Mouse (Mus musculus): Measurements from ENCODE around the gene Shc2. TPM values are rescaled to one million over a fixed set of nuclear protein-coding genes. Genes with fewer than 3 reads are reported as not detected.

Gene Shc2
- total and polyA plus RNA-seq, 3 experiments, result not detected

DNA sequence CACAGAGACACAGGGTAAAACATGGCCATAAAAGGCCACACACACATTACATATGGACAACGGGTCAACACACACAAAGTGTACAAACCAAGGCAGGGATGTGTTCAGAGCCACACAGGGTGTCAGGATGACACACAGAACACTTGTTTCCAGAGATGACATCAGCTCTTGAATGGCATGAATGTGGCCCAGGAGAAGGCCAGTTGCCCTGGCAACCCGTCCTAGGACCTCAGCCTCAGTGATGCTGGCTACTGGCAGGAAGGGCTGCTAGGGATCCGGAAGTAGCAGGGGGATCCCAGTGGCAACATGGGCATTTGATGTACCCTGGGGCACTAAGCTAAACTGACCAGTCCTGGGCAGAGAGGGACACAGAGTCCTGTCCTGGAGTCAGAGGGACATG, 28.4 kb downstream of the Shc2 start:
- Histone ChIP-seq H3K4me3 (ENCODE audit: control insufficient read depth in 1 of 2, insufficient read depth in 1 of 2, low read depth in 2 of 2, low read length in 2 of 2) (no peak overlapping the region), H3K27ac (ENCODE audit: control insufficient read depth, low read depth, low read length) (no peak overlapping the region), H3K27me3 (ENCODE audit: control insufficient read depth in 1 of 2, insufficient read depth in 2 of 2, low read length in 2 of 2) (peaks cover 0 to 3% of the 10 kb centered on the region in 2 experiments; a peak in 2 of 4 replicates), H3K4me1 (ENCODE audit: control insufficient read depth in 1 of 2, insufficient read depth in 2 of 2, low read length in 2 of 2) (no peaks in the 10 kb centered on the region), H3K36me3 (ENCODE audit: control insufficient read depth in 1 of 2, insufficient read depth in 2 of 2, low read length in 2 of 2) (no peaks in the 10 kb centered on the region), H3K9me3 (replicated peaks; ENCODE audit: insufficient read depth, low read length) (no peaks in the 10 kb centered on the region), H3K9ac (ENCODE audit: control insufficient read depth, low read depth, low read length, poor library complexity, severe bottlenecking) (no peak overlapping the region), H3K79me2 (ENCODE audit: control insufficient read depth, insufficient read depth, low read length, poor library complexity) (no peaks in the 10 kb centered on the region)
- no peak for DNase-seq (ENCODE audit: low read depth, low spot score)
- no peak for TF ChIP-seq MEF2A (IDR thresholded peaks at IDR 0.05; ENCODE audit: extremely low read depth, insufficient replicate concordance, low read depth, low read length, poor library complexity, severe bottlenecking)
- no peak for TF ChIP-seq MYB (IDR thresholded peaks at IDR 0.05; ENCODE audit: low read depth, low read length)
- no peak for TF ChIP-seq UBTF (IDR thresholded peaks at IDR 0.05; ENCODE audit: borderline replicate concordance, insufficient read depth, low read depth, low read length)
- TF ChIP-seq NELFE (IDR thresholded peaks at IDR 0.05; ENCODE audit: low read depth, low read length), result no peak
- TF ChIP-seq POLR2A (IDR thresholded peaks at IDR 0.05; ENCODE audit: control insufficient read depth in 1 of 2, insufficient read depth in 1 of 2, low read depth in 1 of 2, low read length in 2 of 2, poor library complexity in 1 of 2), result no peak
- no peak for TF ChIP-seq JUND (IDR thresholded peaks at IDR 0.05; ENCODE audit: low read depth, low read length)
- no peak for TF ChIP-seq GABPA (IDR thresholded peaks at IDR 0.05; ENCODE audit: low read depth, low read length)

DNA sequence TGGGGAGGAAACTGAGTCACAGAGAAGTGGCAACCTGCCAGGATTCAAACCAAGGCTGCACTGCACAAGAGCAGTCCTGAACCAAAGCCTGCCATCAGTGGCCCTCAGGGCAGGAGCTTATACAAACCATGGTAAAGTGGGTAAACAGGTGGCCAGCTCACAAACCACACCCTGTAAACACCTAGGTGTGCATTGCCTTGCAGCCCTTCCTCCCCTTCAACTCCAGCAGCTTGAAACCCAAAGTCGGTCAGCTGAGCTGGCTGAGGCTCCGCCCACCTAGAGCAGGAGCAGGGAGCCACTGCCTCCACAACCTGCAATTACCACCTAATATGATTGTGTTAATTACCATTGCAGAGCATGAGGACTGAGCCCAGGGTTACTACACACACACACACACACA, 29.8 kb downstream of the Shc2 start:
- TF ChIP-seq NELFE (IDR thresholded peaks at IDR 0.05; ENCODE audit: low read depth, low read length) (no peak), MAZ (IDR thresholded peaks at IDR 0.05; ENCODE audit: low read depth, low read length) (no peak), UBTF (IDR thresholded peaks at IDR 0.05; ENCODE audit: borderline replicate concordance, insufficient read depth, low read depth, low read length) (no peak), TCF12 (IDR thresholded peaks at IDR 0.05; ENCODE audit: low read depth, low read length) (no peak), SMC3 (IDR thresholded peaks at IDR 0.05; ENCODE audit: low read depth, low read length) (no peak), TBP (IDR thresholded peaks at IDR 0.05; ENCODE audit: low read depth, low read length) (no peak), BHLHE40 (IDR thresholded peaks at IDR 0.05; ENCODE audit: borderline replicate concordance, low read depth, low read length) (no peak), RAD21 (IDR thresholded peaks at IDR 0.05; ENCODE audit: low read depth, low read length) (no peak), POLR2A (IDR thresholded peaks at IDR 0.05; ENCODE audit: control insufficient read depth in 1 of 2, insufficient read depth in 1 of 2, low read depth in 1 of 2, low read length in 2 of 2, poor library complexity in 1 of 2) (no peak), POLR2AphosphoS5 (IDR thresholded peaks at IDR 0.05; ENCODE audit: borderline replicate concordance, low read depth, low read length) (no peak), POLR2AphosphoS2 (IDR thresholded peaks at IDR 0.05; ENCODE audit: low read length) (no peak), E2F4 (IDR thresholded peaks at IDR 0.05; ENCODE audit: borderline replicate concordance, low read depth, low read length) (no peak)
- Histone ChIP-seq H3K9ac (ENCODE audit: control insufficient read depth, low read depth, low read length, poor library complexity, severe bottlenecking) (no peak overlapping the region), H3K9me3 (replicated peaks; ENCODE audit: insufficient read depth, low read length) (no peaks in the 10 kb centered on the region), H3K79me2 (ENCODE audit: control insufficient read depth, insufficient read depth, low read length, poor library complexity) (no peaks in the 10 kb centered on the region), H3K4me1 (ENCODE audit: control insufficient read depth in 1 of 2, insufficient read depth in 2 of 2, low read length in 2 of 2) (no peaks in the 10 kb centered on the region), H3K4me3 (ENCODE audit: control insufficient read depth in 1 of 2, insufficient read depth in 1 of 2, low read depth in 2 of 2, low read length in 2 of 2) (no peak overlapping the region), H3K36me3 (ENCODE audit: control insufficient read depth in 1 of 2, insufficient read depth in 2 of 2, low read length in 2 of 2) (no peaks in the 10 kb centered on the region), H3K27ac (ENCODE audit: control insufficient read depth, low read depth, low read length) (no peak overlapping the region), H3K27me3 (ENCODE audit: control insufficient read depth in 1 of 2, insufficient read depth in 2 of 2, low read length in 2 of 2) (peaks cover 0 to 3% of the 10 kb centered on the region in 2 experiments; a peak in 3 of 4 replicates)
- DNase-seq (ENCODE audit: low read depth, low spot score), result no peak
